Mouse (Mus musculus): ENCODE data around the gene Sema4f.

Sema4f gene

DNA sequence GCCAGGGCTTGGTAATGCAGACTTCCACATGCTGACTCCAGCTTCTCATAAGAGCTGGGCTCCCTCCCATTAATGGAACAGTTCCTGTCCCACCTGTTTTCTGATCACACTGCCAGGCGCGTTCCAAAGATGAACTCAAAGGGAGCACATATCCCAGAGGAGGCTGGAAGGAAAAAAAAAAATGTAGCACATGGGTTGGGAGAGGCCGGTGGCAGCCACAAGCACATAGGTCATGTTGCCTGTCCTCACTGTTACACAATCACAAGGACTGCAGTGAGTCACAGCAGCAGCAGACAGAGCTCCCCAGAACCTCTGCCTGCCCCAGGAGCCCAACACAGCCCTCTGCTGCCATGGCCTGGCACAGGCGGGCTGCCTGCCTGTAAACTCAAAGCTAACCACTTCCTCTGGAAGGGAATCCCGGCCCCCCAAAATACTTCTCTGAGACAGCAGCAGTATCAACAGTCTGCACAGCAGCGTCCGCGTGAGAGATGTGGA is 76.1 kb downstream of the Sema4f start:
- DNase-seq: no peak

DNA sequence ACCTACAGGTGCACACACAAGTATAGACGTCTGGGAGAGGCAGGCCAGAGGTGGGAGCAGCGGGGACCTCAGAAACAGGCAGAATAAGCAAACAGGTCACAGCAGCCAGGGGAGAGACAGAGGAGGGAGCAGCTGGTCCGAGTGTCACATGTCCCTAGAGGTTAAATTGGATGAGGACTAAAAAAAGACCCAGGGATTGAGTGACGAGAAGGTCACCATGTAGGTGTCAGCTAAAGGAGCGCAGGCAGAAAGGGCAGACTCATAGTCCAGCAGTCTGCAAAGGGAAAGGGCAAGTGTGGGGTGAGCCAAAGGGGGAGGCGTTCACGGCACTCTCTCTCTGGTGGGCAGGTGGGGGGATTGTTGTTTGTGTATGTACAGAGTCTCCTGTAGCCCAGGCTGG is 77.1 kb downstream of the Sema4f start:
- no peak for DNase-seq

DNA sequence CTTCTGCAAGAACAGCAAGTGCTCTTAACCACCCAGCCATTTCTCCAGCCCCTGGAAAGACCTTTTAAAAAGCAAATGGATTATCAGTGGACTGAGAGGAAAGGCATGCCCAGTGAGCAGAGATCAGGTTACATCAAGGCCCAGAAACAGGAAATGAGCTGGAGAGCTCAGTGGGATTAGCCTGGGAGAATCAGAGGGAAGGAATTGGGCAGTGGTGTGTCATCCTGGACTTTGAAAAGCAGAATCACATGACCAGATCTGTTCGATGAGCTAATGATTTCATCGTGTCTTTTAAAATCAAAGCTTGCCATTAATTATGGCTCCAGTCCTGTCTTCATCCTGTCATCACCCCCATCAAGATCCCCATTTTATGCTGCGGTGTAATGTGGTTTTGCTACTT is 77.5 kb downstream of the Sema4f start:
- DNase-seq: no peak
